ENCODE assay signal across 9 mouse cellular contexts in the genomic region with DNA sequence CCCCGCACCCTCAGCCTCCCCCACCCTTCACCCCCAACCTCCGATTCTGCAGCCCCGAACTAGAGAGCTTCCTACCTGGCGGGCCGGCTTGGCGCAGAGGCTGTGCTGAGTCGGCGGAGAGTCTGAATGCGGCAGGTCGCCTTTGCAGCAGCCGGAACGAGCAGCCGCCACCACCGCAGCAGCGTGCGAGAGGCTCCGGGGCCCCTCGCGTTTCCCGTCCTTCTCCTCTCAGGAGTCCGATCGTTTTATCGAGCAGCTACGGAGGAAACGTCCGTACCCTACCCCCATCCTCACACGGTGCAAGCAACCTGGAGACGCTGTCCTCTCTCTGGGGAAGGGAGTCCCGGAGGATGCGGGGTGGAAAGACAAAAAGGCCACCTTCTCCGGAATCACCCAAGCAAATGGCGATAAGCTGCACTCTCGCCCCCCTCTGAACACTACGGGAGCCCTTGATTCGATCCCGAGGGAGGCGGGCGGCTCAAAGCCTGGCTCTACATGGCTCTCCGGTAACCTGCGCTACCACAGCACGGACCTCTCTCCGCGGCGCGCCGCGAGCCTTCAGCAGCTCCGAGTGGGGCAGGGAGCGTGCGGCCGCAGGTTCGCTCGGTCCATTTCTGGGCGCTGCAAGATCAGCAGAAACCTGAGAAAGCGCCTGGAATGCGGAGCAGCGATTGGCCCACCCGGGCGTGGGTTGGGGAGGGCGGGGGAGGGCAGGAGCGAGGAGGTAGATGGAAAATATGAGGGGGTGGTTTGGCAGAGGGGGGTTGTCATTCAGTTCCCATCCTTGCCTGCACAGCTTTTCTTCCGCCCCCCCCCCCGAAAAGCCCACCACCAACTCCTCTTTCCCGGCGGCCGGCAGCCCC. TPM values are rescaled to one million over a fixed set of nuclear protein-coding genes. Genes with fewer than 3 reads are reported as not detected.
DNase-seq lines count a peak whose midpoint lies in the region; ATAC-seq and TF ChIP-seq lines count a peak whose summit lies in the region.
"Had no signal": no experiment of that assay in that cellular context is flagged by ENCODE, and none has a peak within 500 bp of the region (broad histone marks: within the 10 kb centered on the region; RNA-seq: fewer than 3 reads in every experiment).

No protein-coding gene starts in this region.

- no peak for DNase-seq in heart, adult 2 months
- DNase-seq in heart, adult 8-10 months (ENCODE audit: low spot score) = no peak
- peak; percentile 38 for DNase-seq in WW6 (ENCODE audit: low read depth, low spot score)
- peak; percentile 73 to 75 for DNase-seq in left cerebral cortex, postnatal 36 days (ENCODE audit: low spot score in 2 of 2)

- H3K27me3 ChIP-seq in heart, adult 2 months (ENCODE audit: control insufficient read depth, insufficient read depth, low read length) = peaks cover 22% of the 10 kb centered on the region
- H3K27me3 ChIP-seq in embryonic facial prominence, embryonic 13.5 days = peaks cover 83% of the 10 kb centered on the region
- peaks cover 22% of the 10 kb centered on the region for H3K27me3 ChIP-seq in hindbrain, embryonic 16.5 days (replicated peaks; ENCODE audit: control insufficient read depth, insufficient read depth, low read length)
- H3K27me3 ChIP-seq in neural tube, embryonic 12.5 days (replicated peaks) = peaks cover 53% of the 10 kb centered on the region

- H3K4me1 ChIP-seq in heart, adult 2 months (ENCODE audit: control insufficient read depth, insufficient read depth, low read length) = peaks cover 2% of the 10 kb centered on the region; the same call in 1 of the 2 replicates
- peaks cover 25% of the 10 kb centered on the region for H3K4me1 ChIP-seq in embryonic facial prominence, embryonic 13.5 days
- peaks cover 21% of the 10 kb centered on the region for H3K4me1 ChIP-seq in hindbrain, embryonic 16.5 days (ENCODE audit: control insufficient read depth, insufficient read depth, low read depth, low read length)
- H3K4me1 ChIP-seq in neural tube, embryonic 12.5 days = peaks cover 17% of the 10 kb centered on the region

- TF ChIP-seq EP300 in heart, adult 2 months (IDR thresholded peaks at IDR 0.05; ENCODE audit: insufficient read depth, low read depth, low read length) = no peak

- TF ChIP-seq CTCF in heart, adult 2 months (IDR thresholded peaks at IDR 0.05) = no peak

- peak overlapping the region; percentile 98 for H3K4me2 ChIP-seq in embryonic facial prominence, embryonic 13.5 days
- peak overlapping the region; percentile 95 for H3K4me2 ChIP-seq in hindbrain, embryonic 16.5 days (ENCODE audit: low read length)
- peak overlapping the region; percentile 84 for H3K4me2 ChIP-seq in neural tube, embryonic 12.5 days (replicated peaks)

- no peaks in the 10 kb centered on the region for H3K79me2 ChIP-seq in heart, adult 2 months (replicated peaks; ENCODE audit: control insufficient read depth, insufficient read depth, low read length)

- no peak overlapping the region for H3K27ac ChIP-seq in heart, adult 2 months
- no peak overlapping the region for H3K27ac ChIP-seq in embryonic facial prominence, embryonic 13.5 days
- peak overlapping the region; percentile 66 for H3K27ac ChIP-seq in hindbrain, embryonic 16.5 days (ENCODE audit: low read depth, low read length)
- no peak overlapping the region for H3K27ac ChIP-seq in neural tube, embryonic 12.5 days

- peak overlapping the region; percentile 31; the same call in 1 of the 2 replicates for H3K4me3 ChIP-seq in heart, adult 2 months
- peak overlapping the region; percentile 55 for H3K4me3 ChIP-seq in embryonic facial prominence, embryonic 13.5 days
- peak overlapping the region; percentile 67 for H3K4me3 ChIP-seq in hindbrain, embryonic 16.5 days (ENCODE audit: low read length)
- H3K4me3 ChIP-seq in neural tube, embryonic 12.5 days = peak overlapping the region; percentile 53

- intact Hi-C loops in heart, adult 2 months (cut with DNase I) = no loop called here
- intact Hi-C loops in left cerebral cortex, postnatal 36 days (cut with DNase I) = loop anchor here (1.0 to 5.0 kb wide), 3 partner anchors 52 to 75 kb away; no protein-coding TSS in a partner anchor

- H3K36me3 ChIP-seq in heart, adult 2 months (ENCODE audit: control insufficient read depth, insufficient read depth, low read length) = no peaks in the 10 kb centered on the region
- no peaks in the 10 kb centered on the region for H3K36me3 ChIP-seq in embryonic facial prominence, embryonic 13.5 days
- no peaks in the 10 kb centered on the region for H3K36me3 ChIP-seq in hindbrain, embryonic 16.5 days (ENCODE audit: control insufficient read depth, insufficient read depth, low read length)
- no peaks in the 10 kb centered on the region for H3K36me3 ChIP-seq in neural tube, embryonic 12.5 days

- ATAC-seq in embryonic facial prominence, embryonic 13.5 days (ENCODE audit: insufficient number of reproducible peaks, insufficient read depth, low FRiP score, low TSS enrichment, low read depth) = peak; percentile 15; the same call in 1 of the 2 replicates
- peak; percentile 53 for ATAC-seq in hindbrain, embryonic 16.5 days
- ATAC-seq in neural tube, embryonic 12.5 days (ENCODE audit: low FRiP score, low read depth) = peak; percentile 43
- ATAC-seq in erythroblast, adult 5-6 weeks (replicated peaks; ENCODE audit: low FRiP score, poor library complexity, severe bottlenecking) = no peak

- no peaks in the 10 kb centered on the region for H3K9me3 ChIP-seq in embryonic facial prominence, embryonic 13.5 days
- no peaks in the 10 kb centered on the region for H3K9me3 ChIP-seq in hindbrain, embryonic 16.5 days (ENCODE audit: control insufficient read depth, low read length)
- no peaks in the 10 kb centered on the region for H3K9me3 ChIP-seq in neural tube, embryonic 12.5 days

- H3K9ac ChIP-seq in heart, adult 2 months (ENCODE audit: low read depth, low read length) = 0 out of 2 replicates have a peak overlapping the region, but pooled peaks have one; percentile 21
- H3K9ac ChIP-seq in embryonic facial prominence, embryonic 13.5 days = peak overlapping the region; percentile 66
- peak overlapping the region; percentile 76 for H3K9ac ChIP-seq in hindbrain, embryonic 16.5 days (ENCODE audit: low read depth, low read length)
- peak overlapping the region; percentile 58 for H3K9ac ChIP-seq in neural tube, embryonic 12.5 days

- under 1% methylated on average over 66 of the region's 66 CpGs for WGBS in heart, adult 2 months
- WGBS in embryonic facial prominence, embryonic 13.5 days = under 1% methylated on average over 64 of the region's 66 CpGs
- WGBS in hindbrain, embryonic 16.5 days = under 1% methylated on average over 62 of the region's 66 CpGs
- WGBS in neural tube, embryonic 12.5 days = under 1% methylated on average over 66 of the region's 66 CpGs

- no peak for TF ChIP-seq POLR2A in heart, adult 2 months (IDR thresholded peaks at IDR 0.05; ENCODE audit: insufficient read depth, low read depth, low read length)

RNA-seq across cellular contexts. Expression of a gene that starts 1.8 kb away (rescaled TPM):
- total RNA-seq in heart, adult 2 months (2021) = 1 to 10 TPM; 2.6 to 2.9 TPM
- polyA plus RNA-seq in heart, adult 2 months (2012; rRNA removed) = 1.8 and 2.2 TPM in 2 replicates
- total RNA-seq in heart, adult 8-10 months (2022) = 1 to 10 TPM; 1.8 to 2.7 (median 2.1) TPM
- polyA plus RNA-seq in embryonic facial prominence, embryonic 13.5 days (2015; fragmentation: Nextera tagmentation; extraction: Ambion mirVana) = 4.3 TPM in 2 replicates
- polyA plus RNA-seq in hindbrain, embryonic 16.5 days (2015; fragmentation: Nextera tagmentation; extraction: Ambion mirVana) = 4.1 and 5.5 TPM in 2 replicates
- 100 to 1,000 TPM; 117 to 124 TPM for total RNA-seq in left cerebral cortex, postnatal 36 days (2021)
- 3.5 and 5.6 TPM in 2 replicates for polyA plus RNA-seq in neural tube, embryonic 12.5 days (2016; fragmentation: Nextera tagmentation; extraction: Ambion mirVana)
- not detected in 2 replicates for total RNA-seq in erythroblast, adult 5-6 weeks (2015; ENCODE audit: low replicate concordance)
- total RNA-seq in erythroblast, adult 5-6 weeks (2017; ENCODE audit: low replicate concordance) = 0.17 TPM in 1 of 2 replicates, not detected in the other
- total RNA-seq: hematopoietic stem cell, adult 5-6 weeks had no signal

Comparison
In these comparisons a context has a peak if more than half of its experiments do, and no peak if none do; other contexts are left out.
1. DNase-seq: peak in WW6 (single experiment) and left cerebral cortex, postnatal 36 days (2 of 2); none in heart, adult 2 months (0 of 2) and heart, adult 8-10 months (single experiment).
2. H3K9ac ChIP-seq: peak in every context shown above with its lines; median percentile 76 in hindbrain, embryonic 16.5 days; 66 in embryonic facial prominence, embryonic 13.5 days; 58 in neural tube, embryonic 12.5 days; 21 in heart, adult 2 months.
3. RNA of a gene that starts 1.8 kb away (total RNA-seq): 117 to 124 TPM in left cerebral cortex, postnatal 36 days; 2.6 to 2.9 TPM in heart, adult 2 months, 1.8 to 2.7 TPM in heart, adult 8-10 months and 0.17 TPM in erythroblast, adult 5-6 weeks; every median in the first group is over 10 times any median in the second.
4. Peak in every context shown above with its lines, with median percentiles within 50 percentile points of each other: H3K4me3 ChIP-seq and H3K4me2 ChIP-seq.